13 mouse cellular contexts compared by ENCODE assay signal in the genomic region with DNA sequence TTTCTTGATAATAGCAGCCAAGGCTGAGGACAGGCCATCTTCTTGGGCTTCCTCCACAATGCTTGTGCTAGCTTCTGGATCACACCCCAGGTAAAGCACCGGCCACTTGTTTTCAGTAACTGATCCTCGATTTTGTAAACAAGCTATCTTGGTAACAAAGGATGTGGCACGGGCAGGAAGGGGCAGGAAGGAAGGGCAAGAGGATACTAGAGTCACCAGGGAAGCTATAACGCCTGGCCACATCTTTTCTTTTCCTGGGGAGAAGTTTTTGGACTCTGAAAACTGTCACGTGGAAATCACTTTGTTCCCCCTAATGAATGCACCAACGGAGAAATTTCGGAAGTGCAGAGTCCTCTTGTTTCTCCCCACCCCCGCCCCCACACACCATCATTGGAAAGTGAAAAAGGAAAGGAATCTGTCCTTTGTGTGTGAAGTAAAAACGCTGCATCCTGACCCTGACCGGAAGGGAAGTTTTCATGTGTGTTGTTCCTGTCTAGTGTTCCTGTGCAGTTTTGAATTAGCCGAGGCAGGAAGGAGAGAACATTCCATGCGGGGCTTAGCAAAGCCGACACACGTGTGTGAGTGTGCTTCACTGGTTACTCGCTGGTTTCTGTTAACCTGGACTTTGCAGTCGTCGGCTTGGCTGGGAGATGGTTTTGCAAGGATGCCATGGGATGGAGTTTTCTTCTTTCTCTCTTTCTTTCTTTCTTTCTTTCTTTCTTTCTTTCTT.
DNase-seq lines count a peak whose midpoint lies in the region; ATAC-seq and TF ChIP-seq lines count a peak whose summit lies in the region.
"Had no signal": no experiment of that assay in that cellular context is flagged by ENCODE, and none has a peak within 500 bp of the region (broad histone marks: within the 10 kb centered on the region; RNA-seq: fewer than 3 reads in every experiment).

No protein-coding gene starts in this region.

- no peak for TF ChIP-seq EP300 in heart, postnatal 0 days (IDR thresholded peaks at IDR 0.05; ENCODE audit: low read depth)

- no peak overlapping the region for H3K4me2 ChIP-seq in kidney, embryonic 14.5 days (replicated peaks; ENCODE audit: low read depth, low read length)
- H3K4me2 ChIP-seq in heart, postnatal 0 days (ENCODE audit: low read depth, low read length), result peak overlapping the region; percentile 40; the same call in 1 of the 2 replicates
- H3K4me2 ChIP-seq in lung, embryonic 16.5 days (ENCODE audit: low read depth, low read length), result no peak overlapping the region
- no peak overlapping the region for H3K4me2 ChIP-seq in forebrain, embryonic 16.5 days (ENCODE audit: low read length)
- H3K4me2 ChIP-seq: hindbrain, embryonic 13.5 days; liver, embryonic 13.5 days had no signal

- TF ChIP-seq CTCF in heart, postnatal 0 days (IDR thresholded peaks at IDR 0.05; ENCODE audit: low read depth), result no peak

- DNase-seq in adrenal gland, adult 2 months, result peak; percentile 26
- DNase-seq in adrenal gland, adult 18-20 months (ENCODE audit: low spot score in 2 of 2), result no peak
- peak; percentile 17 to 25 for DNase-seq in kidney, adult 8-10 months
- peak; percentile 14 for DNase-seq in heart, postnatal 0 days (ENCODE audit: low spot score)
- no peak for DNase-seq in left cerebral cortex, adult 11 months (ENCODE audit: low spot score)
- DNase-seq: cerebellum, postnatal 36 days; liver, embryonic 13.5 days had no signal

- no peak for ATAC-seq in kidney, embryonic 14.5 days (ENCODE audit: low FRiP score, low TSS enrichment)
- ATAC-seq in heart, postnatal 0 days (ENCODE audit: insufficient read depth, low read depth), result no peak
- peak; percentile 64 for ATAC-seq in lung, embryonic 16.5 days (ENCODE audit: low read depth)
- no peak for ATAC-seq in forebrain, embryonic 16.5 days

- H3K27ac ChIP-seq in kidney, embryonic 14.5 days (ENCODE audit: low read depth, low read length), result no peak overlapping the region
- peak overlapping the region; percentile 48 for H3K27ac ChIP-seq in heart, postnatal 0 days (ENCODE audit: low read depth)
- peak overlapping the region; percentile 23; the same call in 1 of the 2 replicates for H3K27ac ChIP-seq in lung, embryonic 16.5 days (ENCODE audit: low read length)
- no peak overlapping the region for H3K27ac ChIP-seq in forebrain, embryonic 16.5 days (ENCODE audit: low read length)
- H3K27ac ChIP-seq: hindbrain, embryonic 13.5 days; layer of hippocampus, adult 2 months; liver, embryonic 13.5 days had no signal

- no peaks in the 10 kb centered on the region for H3K4me1 ChIP-seq in kidney, embryonic 14.5 days (ENCODE audit: control insufficient read depth, insufficient read depth, low read length)
- H3K4me1 ChIP-seq in heart, postnatal 0 days (ENCODE audit: control insufficient read depth, insufficient read depth), result no peaks in the 10 kb centered on the region
- no peaks in the 10 kb centered on the region for H3K4me1 ChIP-seq in lung, embryonic 16.5 days (replicated peaks; ENCODE audit: control insufficient read depth, insufficient read depth, low read length)
- H3K4me1 ChIP-seq in forebrain, embryonic 16.5 days (replicated peaks; ENCODE audit: control insufficient read depth, insufficient read depth, low read length), result no peaks in the 10 kb centered on the region
- H3K4me1 ChIP-seq: hindbrain, embryonic 13.5 days; liver, embryonic 13.5 days had no signal

- H3K9ac ChIP-seq in kidney, embryonic 14.5 days (ENCODE audit: low read depth, low read length), result no peak overlapping the region
- H3K9ac ChIP-seq in heart, postnatal 0 days (replicated peaks; ENCODE audit: low read depth, low read length), result no peak overlapping the region
- no peak overlapping the region for H3K9ac ChIP-seq in lung, embryonic 16.5 days (ENCODE audit: low read length)
- H3K9ac ChIP-seq in forebrain, embryonic 16.5 days (replicated peaks; ENCODE audit: low read depth, low read length), result no peak overlapping the region
- H3K9ac ChIP-seq: hindbrain, embryonic 13.5 days; liver, embryonic 13.5 days had no signal

- H3K36me3 ChIP-seq in kidney, embryonic 14.5 days (ENCODE audit: control insufficient read depth, insufficient read depth, low read length), result no peaks in the 10 kb centered on the region
- no peaks in the 10 kb centered on the region for H3K36me3 ChIP-seq in heart, postnatal 0 days (replicated peaks; ENCODE audit: control insufficient read depth, insufficient read depth, low read length)
- H3K36me3 ChIP-seq in lung, embryonic 16.5 days (ENCODE audit: control insufficient read depth, insufficient read depth, low read length), result no peaks in the 10 kb centered on the region
- H3K36me3 ChIP-seq in forebrain, embryonic 16.5 days (ENCODE audit: control insufficient read depth, insufficient read depth), result no peaks in the 10 kb centered on the region
- H3K36me3 ChIP-seq: G1E; hindbrain, embryonic 13.5 days; liver, embryonic 13.5 days had no signal

- no peaks in the 10 kb centered on the region for H3K9me3 ChIP-seq in kidney, embryonic 14.5 days (ENCODE audit: control insufficient read depth, low read length)
- H3K9me3 ChIP-seq in heart, postnatal 0 days (replicated peaks; ENCODE audit: control insufficient read depth, low read length), result no peaks in the 10 kb centered on the region
- H3K9me3 ChIP-seq in lung, embryonic 16.5 days (ENCODE audit: control insufficient read depth, low read length), result no peaks in the 10 kb centered on the region
- no peaks in the 10 kb centered on the region for H3K9me3 ChIP-seq in forebrain, embryonic 16.5 days (ENCODE audit: control insufficient read depth, low read length)
- H3K9me3 ChIP-seq: hindbrain, embryonic 13.5 days; liver, embryonic 13.5 days had no signal

- H3K4me3 ChIP-seq in kidney, embryonic 14.5 days (ENCODE audit: low read length), result no peak overlapping the region
- no peak overlapping the region for H3K4me3 ChIP-seq in heart, postnatal 0 days (ENCODE audit: low read depth, low read length)
- H3K4me3 ChIP-seq in lung, embryonic 16.5 days (ENCODE audit: low read length), result no peak overlapping the region
- H3K4me3 ChIP-seq in forebrain, embryonic 16.5 days (replicated peaks; ENCODE audit: low read length), result no peak overlapping the region
- H3K4me3 ChIP-seq: hindbrain, embryonic 13.5 days; layer of hippocampus, adult 2 months; liver, embryonic 13.5 days had no signal

- no peaks in the 10 kb centered on the region for H3K27me3 ChIP-seq in kidney, embryonic 14.5 days (ENCODE audit: control insufficient read depth, insufficient read depth, low read length)
- no peaks in the 10 kb centered on the region for H3K27me3 ChIP-seq in heart, postnatal 0 days (ENCODE audit: control insufficient read depth, insufficient read depth, low read length)
- no peaks in the 10 kb centered on the region for H3K27me3 ChIP-seq in lung, embryonic 16.5 days (ENCODE audit: control insufficient read depth, insufficient read depth, low read depth, low read length)
- H3K27me3 ChIP-seq in forebrain, embryonic 16.5 days (replicated peaks; ENCODE audit: control insufficient read depth, insufficient read depth, low read length), result no peaks in the 10 kb centered on the region
- H3K27me3 ChIP-seq: liver, embryonic 13.5 days had no signal

- 49% methylated on average over 17 of the region's 17 CpGs for WGBS in kidney, embryonic 14.5 days
- WGBS in heart, postnatal 0 days, result 30% methylated on average over 17 of the region's 17 CpGs
- 32% methylated on average over 17 of the region's 17 CpGs for WGBS in lung, embryonic 16.5 days
- 46% methylated on average over 17 of the region's 17 CpGs for WGBS in forebrain, embryonic 16.5 days

Comparison
In these comparisons a context has a peak if more than half of its experiments do, and no peak if none do; other contexts are left out.
1. DNase-seq: peak in adrenal gland, adult 2 months (single experiment), kidney, adult 8-10 months (2 of 2) and heart, postnatal 0 days (single experiment); none in adrenal gland, adult 18-20 months (0 of 2) and left cerebral cortex, adult 11 months (single experiment).
2. H3K27ac ChIP-seq: peak in heart, postnatal 0 days (single experiment) and lung, embryonic 16.5 days (single experiment); none in kidney, embryonic 14.5 days (single experiment) and forebrain, embryonic 16.5 days (single experiment).